Mouse (Mus musculus): ENCODE measurements at regions not wholly inside any gene's neighbourhood (a gene's known extent, or its start where the extent isn't known, plus 50 kb on each side); places are given as distances from the start of the nearest gene placed in this dataset.

GRCm38 (mm10) chr2:79132518-79132845, 122.7 kb upstream of the Itga4 start:
- Histone ChIP-seq H3K9ac (ENCODE audit: low read length) (no peak overlapping the region), H3K36me3 (ENCODE audit: control insufficient read depth, insufficient read depth, low read length) (no peaks in the 10 kb centered on the region), H3K9me3 (ENCODE audit: control insufficient read depth, low read length) (no peaks in the 10 kb centered on the region), H3K4me1 (ENCODE audit: control insufficient read depth in 2 of 2, insufficient read depth in 2 of 2, low read length in 2 of 2) (no peaks in the 10 kb centered on the region), H3K4me2 (ENCODE audit: low read length) (no peak overlapping the region), H3K4me3 (ENCODE audit: control insufficient read depth in 1 of 2, insufficient read depth in 1 of 2, low read depth in 1 of 2, low read length in 2 of 2) (no peak overlapping the region), H3K27me3 (ENCODE audit: control insufficient read depth, insufficient read depth, low read length) (no peaks in the 10 kb centered on the region), H3K27ac (replicated peaks in 1 of 2; ENCODE audit: control insufficient read depth in 1 of 2, insufficient read depth in 1 of 2, low read depth in 2 of 2, low read length in 2 of 2) (no peak overlapping the region)
- ATAC-seq (ENCODE audit: insufficient number of reproducible peaks, insufficient read depth, low FRiP score, low read depth): no peak
- WGBS: 86% methylated on average over 3 of the region's 3 CpGs

GRCm38 (mm10) chr2:79134281-79134680, 120.9 kb upstream of the Itga4 start:
- H3K4me3 ChIP-seq (ENCODE audit: control insufficient read depth in 1 of 2, insufficient read depth in 1 of 2, low read depth in 1 of 2, low read length in 2 of 2): no peak overlapping the region
- no peaks in the 10 kb centered on the region; a peak in 1 of 4 replicates for H3K4me1 ChIP-seq (ENCODE audit: control insufficient read depth in 2 of 2, insufficient read depth in 2 of 2, low read length in 2 of 2)
- no peaks in the 10 kb centered on the region for H3K9me3 ChIP-seq (ENCODE audit: control insufficient read depth, low read length)
- no peaks in the 10 kb centered on the region for H3K36me3 ChIP-seq (ENCODE audit: control insufficient read depth, insufficient read depth, low read length)
- WGBS: 57% methylated on average over 5 of the region's 5 CpGs
- H3K27me3 ChIP-seq (ENCODE audit: control insufficient read depth, insufficient read depth, low read length): no peaks in the 10 kb centered on the region
- ATAC-seq (ENCODE audit: insufficient number of reproducible peaks, insufficient read depth, low FRiP score, low read depth): no peak
- H3K27ac ChIP-seq (replicated peaks in 1 of 2; ENCODE audit: control insufficient read depth in 1 of 2, insufficient read depth in 1 of 2, low read depth in 2 of 2, low read length in 2 of 2): no peak overlapping the region
- no peak overlapping the region for H3K4me2 ChIP-seq (ENCODE audit: low read length)
- H3K9ac ChIP-seq (ENCODE audit: low read length): no peak overlapping the region

GRCm38 (mm10) chr2:79135986-79136385, 119.2 kb upstream of the Itga4 start:
- Histone ChIP-seq H3K27ac (replicated peaks in 1 of 2; ENCODE audit: control insufficient read depth in 1 of 2, insufficient read depth in 1 of 2, low read depth in 2 of 2, low read length in 2 of 2) (no peak overlapping the region), H3K4me2 (ENCODE audit: low read length) (no peak overlapping the region), H3K4me1 (ENCODE audit: control insufficient read depth in 2 of 2, insufficient read depth in 2 of 2, low read length in 2 of 2) (no peaks in the 10 kb centered on the region; a peak in 1 of 4 replicates), H3K9ac (ENCODE audit: low read length) (no peak overlapping the region), H3K4me3 (ENCODE audit: control insufficient read depth in 1 of 2, insufficient read depth in 1 of 2, low read depth in 1 of 2, low read length in 2 of 2) (no peak overlapping the region), H3K27me3 (ENCODE audit: control insufficient read depth, insufficient read depth, low read length) (no peaks in the 10 kb centered on the region), H3K9me3 (ENCODE audit: control insufficient read depth, low read length) (no peaks in the 10 kb centered on the region), H3K36me3 (ENCODE audit: control insufficient read depth, insufficient read depth, low read length) (no peaks in the 10 kb centered on the region)
- no peak for ATAC-seq (ENCODE audit: insufficient number of reproducible peaks, insufficient read depth, low FRiP score, low read depth)
- 77% methylated on average over 2 of the region's 2 CpGs for WGBS

DNA sequence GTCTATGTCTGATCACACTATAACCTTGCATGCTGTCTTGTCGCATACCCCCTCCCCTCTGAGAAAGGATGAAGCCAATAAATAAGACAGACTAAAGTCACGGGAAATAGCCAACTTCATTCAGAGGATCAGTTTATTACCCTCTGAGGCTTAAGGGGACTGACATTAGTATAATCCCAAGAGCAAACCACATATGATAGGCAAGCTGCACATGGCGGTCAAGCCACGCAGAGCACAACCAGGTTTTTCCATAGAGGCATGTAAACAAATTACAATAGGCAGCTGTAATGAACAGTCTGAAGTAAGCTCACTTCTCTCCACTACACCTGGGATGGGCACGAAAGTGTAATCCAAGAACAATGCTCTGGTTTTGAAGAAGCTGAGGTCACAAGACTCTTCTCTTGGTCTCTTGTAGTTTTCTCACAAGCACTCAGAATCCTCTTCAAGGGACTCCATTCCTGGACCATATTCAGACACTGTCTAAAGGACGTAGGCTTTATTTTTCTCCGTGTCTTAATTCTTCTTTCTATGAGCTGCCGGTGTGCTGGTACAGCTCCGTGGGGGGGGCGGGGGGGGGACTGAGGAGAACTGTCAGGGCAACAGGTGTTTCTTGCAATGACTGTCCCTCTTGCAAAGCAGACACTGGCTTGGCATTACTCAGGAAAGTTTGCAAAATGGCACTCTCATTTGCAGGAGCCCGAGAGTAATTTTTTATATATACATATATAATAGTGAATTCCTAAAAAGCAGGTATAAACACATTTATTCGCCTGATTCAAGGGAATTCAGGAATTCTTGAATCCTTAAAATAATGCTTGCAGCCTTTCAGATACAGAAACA, 118.4 kb upstream of the Itga4 start:
- Histone ChIP-seq H3K4me2 (ENCODE audit: low read length) (no peak overlapping the region), H3K27ac (replicated peaks in 1 of 2; ENCODE audit: control insufficient read depth in 1 of 2, insufficient read depth in 1 of 2, low read depth in 2 of 2, low read length in 2 of 2) (no peak overlapping the region), H3K36me3 (ENCODE audit: control insufficient read depth, insufficient read depth, low read length) (no peaks in the 10 kb centered on the region), H3K4me1 (ENCODE audit: control insufficient read depth in 2 of 2, insufficient read depth in 2 of 2, low read length in 2 of 2) (no peaks in the 10 kb centered on the region; a peak in 1 of 4 replicates), H3K9ac (ENCODE audit: low read length) (no peak overlapping the region), H3K9me3 (ENCODE audit: control insufficient read depth, low read length) (no peaks in the 10 kb centered on the region), H3K27me3 (ENCODE audit: control insufficient read depth, insufficient read depth, low read length) (no peaks in the 10 kb centered on the region), H3K4me3 (ENCODE audit: control insufficient read depth in 1 of 2, insufficient read depth in 1 of 2, low read depth in 1 of 2, low read length in 2 of 2) (no peak overlapping the region)
- ATAC-seq (ENCODE audit: insufficient number of reproducible peaks, insufficient read depth, low FRiP score, low read depth): no peak
- WGBS: 86% methylated on average over 12 of the region's 12 CpGs

- Histone ChIP-seq H3K9ac (ENCODE audit: low read length) (no peak overlapping the region), H3K27me3 (ENCODE audit: control insufficient read depth, insufficient read depth, low read length) (no peaks in the 10 kb centered on the region), H3K36me3 (ENCODE audit: control insufficient read depth, insufficient read depth, low read length) (no peaks in the 10 kb centered on the region), H3K4me3 (ENCODE audit: control insufficient read depth in 1 of 2, insufficient read depth in 1 of 2, low read depth in 1 of 2, low read length in 2 of 2) (no peak overlapping the region), H3K27ac (replicated peaks in 1 of 2; ENCODE audit: control insufficient read depth in 1 of 2, insufficient read depth in 1 of 2, low read depth in 2 of 2, low read length in 2 of 2) (no peak overlapping the region), H3K4me2 (ENCODE audit: low read length) (no peak overlapping the region), H3K9me3 (ENCODE audit: control insufficient read depth, low read length) (no peaks in the 10 kb centered on the region), H3K4me1 (ENCODE audit: control insufficient read depth in 2 of 2, insufficient read depth in 2 of 2, low read length in 2 of 2) (no peaks in the 10 kb centered on the region; a peak in 1 of 4 replicates)
- WGBS: 38% methylated on average over 6 of the region's 6 CpGs
- ATAC-seq (ENCODE audit: insufficient number of reproducible peaks, insufficient read depth, low FRiP score, low read depth): no peak
These were observed 117.5 kb upstream of the Itga4 start for GRCm38 (mm10) chr2:79137694-79138171.

DNA sequence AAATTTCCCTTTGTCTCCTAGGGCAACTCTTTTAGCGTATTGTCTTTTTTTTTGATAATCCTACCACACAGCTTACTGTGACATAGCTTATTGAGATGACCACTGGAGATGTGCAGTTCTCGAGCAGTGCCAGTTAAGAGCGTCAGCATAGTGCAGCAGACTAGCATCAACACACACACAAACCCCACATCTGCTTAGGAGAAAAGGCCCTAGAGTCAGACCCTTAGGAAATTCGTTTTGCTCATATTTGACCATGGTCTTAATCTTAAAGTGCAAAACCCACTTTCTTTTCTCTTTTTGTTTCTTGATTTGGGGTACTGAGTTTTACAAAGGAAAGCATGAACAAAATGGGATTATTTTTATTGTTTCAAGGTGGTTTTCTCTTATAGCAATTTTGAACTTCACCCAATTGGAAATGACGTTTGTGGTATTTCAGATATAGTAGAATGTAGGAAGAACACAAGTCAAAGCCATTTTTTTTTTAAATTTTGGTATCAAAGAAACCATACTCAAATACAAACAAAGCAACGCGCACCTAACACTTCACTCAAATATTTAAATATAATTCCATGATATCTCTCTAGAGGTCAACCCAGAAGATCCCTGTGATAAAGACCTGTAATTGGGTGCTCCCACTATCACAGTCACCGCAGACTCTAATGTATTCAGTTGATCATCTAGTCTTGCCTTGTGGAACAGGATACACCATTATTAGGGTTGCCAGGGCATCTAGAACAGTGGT, 116.7 kb upstream of the Itga4 start:
- H3K27ac ChIP-seq (replicated peaks in 1 of 2; ENCODE audit: control insufficient read depth in 1 of 2, insufficient read depth in 1 of 2, low read depth in 2 of 2, low read length in 2 of 2): no peak overlapping the region
- 83% methylated on average over 8 of the region's 8 CpGs for WGBS
- H3K27me3 ChIP-seq (ENCODE audit: control insufficient read depth, insufficient read depth, low read length): no peaks in the 10 kb centered on the region
- no peak for ATAC-seq (ENCODE audit: insufficient number of reproducible peaks, insufficient read depth, low FRiP score, low read depth)
- no peak overlapping the region for H3K4me2 ChIP-seq (ENCODE audit: low read length)
- H3K36me3 ChIP-seq (ENCODE audit: control insufficient read depth, insufficient read depth, low read length): no peaks in the 10 kb centered on the region
- H3K9ac ChIP-seq (ENCODE audit: low read length): no peak overlapping the region
- H3K9me3 ChIP-seq (ENCODE audit: control insufficient read depth, low read length): no peaks in the 10 kb centered on the region
- no peaks in the 10 kb centered on the region; a peak in 1 of 4 replicates for H3K4me1 ChIP-seq (ENCODE audit: control insufficient read depth in 2 of 2, insufficient read depth in 2 of 2, low read length in 2 of 2)
- H3K4me3 ChIP-seq (ENCODE audit: control insufficient read depth in 1 of 2, insufficient read depth in 1 of 2, low read depth in 1 of 2, low read length in 2 of 2): no peak overlapping the region

GRCm38 (mm10) chr2:79141961-79142360, 113.3 kb upstream of the Itga4 start:
- Histone ChIP-seq H3K4me3 (ENCODE audit: control insufficient read depth in 1 of 2, insufficient read depth in 1 of 2, low read depth in 1 of 2, low read length in 2 of 2) (no peak overlapping the region), H3K27me3 (ENCODE audit: control insufficient read depth, insufficient read depth, low read length) (no peaks in the 10 kb centered on the region), H3K4me2 (ENCODE audit: low read length) (no peak overlapping the region), H3K36me3 (ENCODE audit: control insufficient read depth, insufficient read depth, low read length) (no peaks in the 10 kb centered on the region), H3K27ac (replicated peaks in 1 of 2; ENCODE audit: control insufficient read depth in 1 of 2, insufficient read depth in 1 of 2, low read depth in 2 of 2, low read length in 2 of 2) (no peak overlapping the region), H3K9me3 (ENCODE audit: control insufficient read depth, low read length) (no peaks in the 10 kb centered on the region), H3K9ac (ENCODE audit: low read length) (no peak overlapping the region), H3K4me1 (ENCODE audit: control insufficient read depth in 2 of 2, insufficient read depth in 2 of 2, low read length in 2 of 2) (no peaks in the 10 kb centered on the region; a peak in 1 of 4 replicates)
- no peak for ATAC-seq (ENCODE audit: insufficient number of reproducible peaks, insufficient read depth, low FRiP score, low read depth)
- WGBS: 77% methylated on average over 7 of the region's 7 CpGs
